Mouse (Mus musculus): Measurements from ENCODE around the gene Bid.

GRCm38 (mm10) chr6:120917975-120918374 is 1.3 kb upstream of the Bid start:
- TF ChIP-seq POLR2A (IDR thresholded peaks at IDR 0.05; ENCODE audit: extremely low read depth, insufficient read depth, low read length) (no peak), CTCF (IDR thresholded peaks at IDR 0.05; ENCODE audit: extremely low read depth, insufficient read depth, low read length) (no peak)

Measured in cortical plate, adult 2 months (tissue).